Mouse (Mus musculus) adrenal gland, adult (tissue): ENCODE results near the gene Irx3.

Experiments used
- DNase-seq, 2 experiments: peaks; one replicate each; pipeline ENCODE4 v3.0.0; 2022 to 2023; ENCODE audit warnings: low spot score in 1 of 2; ENCODE audit not compliant: inconsistent age in 2 of 2

The Irx3 gene

DNA sequence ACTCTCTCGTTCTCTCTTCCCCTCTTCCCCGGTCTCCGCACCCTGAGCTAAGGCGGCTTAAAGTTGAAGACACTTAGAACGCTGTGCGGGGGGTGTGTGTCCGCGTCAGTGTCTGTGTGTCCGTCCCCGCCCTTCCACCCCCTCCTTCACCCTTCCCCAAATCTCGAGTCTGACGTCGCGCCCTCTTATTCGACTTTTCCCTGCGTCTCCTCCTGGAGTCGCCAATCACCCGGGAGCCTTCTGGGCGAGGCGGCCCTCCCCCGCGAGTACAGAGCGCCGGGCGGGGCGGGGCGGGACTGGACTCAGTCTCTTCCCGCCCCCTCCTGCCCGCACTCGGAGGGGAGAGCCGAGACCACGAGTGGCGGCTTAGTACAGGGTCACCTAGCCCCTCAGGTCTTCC lies at the start of gene Irx3:
TSS of gene Irx3 (minus strand) at position 229 of the 400 bp plus-strand sequence.
- DNase-seq, result peak in 1 of 2 experiments; percentile 88

DNA sequence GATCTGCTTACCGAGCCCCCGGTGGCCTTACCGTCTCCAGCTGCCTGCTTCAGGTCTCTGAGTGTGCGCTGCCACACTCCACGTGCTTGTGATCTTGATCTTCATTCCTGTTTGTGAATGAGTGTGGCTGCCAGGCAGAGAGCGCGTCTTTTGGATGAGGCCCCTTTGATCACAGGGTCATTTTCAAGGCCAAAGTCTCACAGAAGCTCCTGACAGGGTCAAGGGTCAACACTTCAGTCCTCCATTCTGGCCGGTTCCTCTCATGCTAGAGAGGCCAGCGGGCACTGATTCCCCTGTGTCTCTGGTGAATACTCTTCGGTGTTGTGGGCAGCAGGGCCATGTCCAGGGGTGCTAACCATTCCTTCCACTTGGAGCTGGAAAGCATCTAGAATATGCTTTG lies 49.5 kb upstream of the Irx3 start:
- DNase-seq, result no peak

DNA sequence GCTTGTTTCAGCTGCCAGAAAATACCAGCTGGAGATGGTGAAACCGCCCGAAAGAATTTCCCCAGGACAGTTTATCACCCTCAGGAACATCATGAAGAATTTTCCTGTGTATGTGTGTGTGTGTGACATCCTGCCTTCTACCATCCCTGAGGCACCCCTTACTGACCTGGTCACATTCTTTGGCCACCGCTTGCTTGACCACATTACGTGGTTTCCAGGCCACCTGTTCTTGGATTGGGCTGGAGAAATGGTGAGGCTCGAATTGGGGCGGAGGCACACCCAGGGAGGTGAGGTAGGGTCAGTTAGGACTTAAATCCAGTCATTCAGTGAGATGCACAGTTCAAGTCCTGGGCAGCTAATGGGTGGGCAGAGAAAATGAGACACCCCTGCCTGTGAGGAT lies 48.1 kb upstream of the Irx3 start:
- no peak for DNase-seq

DNA sequence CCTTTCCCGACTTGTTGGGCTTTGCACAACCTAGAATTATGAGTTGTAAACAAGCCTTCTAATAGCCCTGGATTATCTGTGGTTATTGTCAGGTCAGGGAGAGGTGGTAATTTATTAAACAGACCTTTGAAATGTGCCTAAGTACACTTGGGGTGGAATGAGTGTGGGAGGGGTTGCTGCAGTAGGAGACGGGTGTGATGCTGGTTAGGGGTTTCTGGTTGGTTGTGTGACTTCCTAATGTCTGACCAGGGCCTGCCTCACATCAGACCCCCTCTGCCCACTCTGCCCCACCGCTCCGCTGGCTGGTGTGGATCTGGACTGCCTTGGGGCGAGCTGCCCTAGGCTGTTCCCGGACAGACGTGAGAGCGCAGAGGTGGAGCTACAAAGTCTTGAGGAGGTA lies 47.7 kb upstream of the Irx3 start:
- DNase-seq, result no peak

DNA sequence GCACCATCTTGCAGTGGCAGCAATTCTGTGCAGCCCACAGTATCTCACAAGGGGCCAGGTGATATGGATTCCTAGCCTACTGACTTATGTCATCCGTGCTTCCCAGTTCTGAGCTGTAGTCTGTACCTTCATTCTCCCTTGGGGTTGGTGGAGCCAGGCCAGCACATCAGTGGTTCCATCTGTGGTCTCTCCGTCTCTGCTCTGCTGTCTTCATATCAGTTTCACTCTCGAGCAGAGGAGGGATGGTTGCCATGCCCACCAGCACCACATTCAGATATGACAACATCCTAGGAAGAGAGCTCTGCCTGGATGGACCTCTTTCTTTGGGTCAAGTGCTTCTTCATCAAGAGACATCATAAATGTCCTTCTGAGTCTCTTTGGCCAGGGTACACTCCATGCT lies 43.8 kb upstream of the Irx3 start:
- DNase-seq, result no peak

DNA sequence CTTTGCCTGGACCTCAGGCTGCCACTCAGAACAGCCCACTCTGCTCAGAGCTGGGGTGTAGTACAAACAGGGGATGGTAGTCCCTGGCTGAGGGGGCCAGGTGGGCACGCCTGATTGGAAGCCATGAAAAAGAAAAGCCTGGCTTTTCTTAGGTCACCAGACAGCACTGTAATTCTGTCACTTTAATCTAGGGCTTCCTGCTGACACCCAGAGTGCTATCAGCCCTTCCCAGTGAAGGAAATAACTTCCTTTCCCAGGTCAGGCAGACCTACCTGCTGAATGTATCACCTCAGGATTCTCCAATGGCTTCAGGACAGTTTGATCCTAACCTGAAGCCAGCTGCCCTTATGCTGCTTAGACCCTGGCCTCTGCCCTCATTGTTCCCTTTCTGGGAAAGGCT lies 35.3 kb upstream of the Irx3 start:
- no peak for DNase-seq

DNA sequence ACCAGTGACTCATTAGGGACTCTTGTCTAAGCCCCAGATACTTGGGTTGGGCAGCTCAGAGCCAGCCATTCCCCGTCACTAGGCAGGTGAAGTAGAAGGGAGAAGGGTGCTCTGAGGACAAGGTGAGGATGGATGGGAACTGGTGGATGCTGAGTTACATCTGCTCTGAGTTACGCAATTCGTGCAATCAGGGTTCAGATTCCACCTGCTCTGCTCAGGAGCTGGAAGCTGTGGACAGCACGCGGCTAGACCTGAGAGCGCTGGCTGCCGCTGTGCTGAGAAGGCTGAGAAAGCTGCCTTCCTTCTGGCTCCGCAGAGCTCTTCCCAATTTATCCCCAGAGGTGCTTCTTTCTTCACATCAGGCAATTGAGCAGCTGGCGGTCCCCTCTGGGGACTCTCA lies 34.8 kb upstream of the Irx3 start:
- DNase-seq, result no peak

DNA sequence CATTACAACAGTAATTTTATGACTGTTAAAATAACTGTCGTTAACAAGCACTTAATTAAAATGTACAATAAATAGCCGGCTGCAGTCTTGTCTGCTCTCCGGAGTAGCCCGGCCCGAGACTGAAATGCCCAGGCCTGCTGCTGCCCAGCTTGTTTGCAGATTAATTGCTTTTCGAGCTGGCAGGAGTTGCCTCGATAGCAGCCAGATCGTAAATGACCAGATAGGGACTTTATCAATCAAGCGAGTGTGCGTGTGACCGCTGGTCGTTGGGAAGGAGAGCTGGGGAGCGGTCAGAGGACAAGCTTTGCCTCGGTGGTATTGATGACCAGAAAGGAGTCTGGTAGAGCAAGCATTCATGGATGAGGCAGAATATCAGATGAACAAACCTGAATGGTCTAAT lies 25.8 kb upstream of the Irx3 start:
- no peak for DNase-seq

DNA sequence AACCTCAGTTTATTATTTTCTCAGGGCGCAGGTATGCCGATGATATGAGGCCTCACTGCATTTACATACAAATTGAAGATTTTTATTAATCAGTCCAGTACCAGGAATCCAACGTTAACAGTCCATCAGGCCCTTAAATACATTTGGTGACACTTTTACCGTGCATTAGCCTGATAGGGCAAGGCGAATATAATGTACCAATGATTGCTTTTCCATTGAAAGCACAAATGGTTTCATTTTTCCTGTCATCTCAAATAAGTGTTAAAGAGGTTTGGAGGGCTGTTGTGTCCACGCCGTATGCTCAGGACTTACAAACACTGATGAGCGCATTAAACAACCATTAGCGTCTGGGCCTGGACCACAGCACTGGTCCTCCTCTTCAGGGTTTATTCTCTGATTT lies 25.3 kb upstream of the Irx3 start:
- no peak for DNase-seq

DNA sequence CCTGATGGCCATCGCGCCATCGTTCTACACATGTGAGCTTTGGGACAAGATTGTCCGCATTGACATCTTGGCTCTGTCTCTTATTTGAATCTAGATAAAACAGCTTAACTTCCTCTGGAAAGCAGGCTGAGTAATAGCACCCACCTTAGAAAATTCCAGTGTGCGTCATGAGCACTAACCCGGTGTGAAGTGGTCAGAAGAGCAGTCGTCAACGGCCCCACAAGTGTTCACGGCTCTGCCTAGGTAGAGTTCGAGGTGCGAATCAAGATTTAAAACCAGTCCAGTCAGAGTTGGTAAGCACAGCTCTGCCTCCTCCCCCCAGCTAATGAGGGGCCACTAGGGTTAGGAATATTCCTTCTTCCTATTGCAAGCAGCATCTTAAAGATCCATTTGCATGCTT lies 21.5 kb upstream of the Irx3 start:
- no peak for DNase-seq

DNA sequence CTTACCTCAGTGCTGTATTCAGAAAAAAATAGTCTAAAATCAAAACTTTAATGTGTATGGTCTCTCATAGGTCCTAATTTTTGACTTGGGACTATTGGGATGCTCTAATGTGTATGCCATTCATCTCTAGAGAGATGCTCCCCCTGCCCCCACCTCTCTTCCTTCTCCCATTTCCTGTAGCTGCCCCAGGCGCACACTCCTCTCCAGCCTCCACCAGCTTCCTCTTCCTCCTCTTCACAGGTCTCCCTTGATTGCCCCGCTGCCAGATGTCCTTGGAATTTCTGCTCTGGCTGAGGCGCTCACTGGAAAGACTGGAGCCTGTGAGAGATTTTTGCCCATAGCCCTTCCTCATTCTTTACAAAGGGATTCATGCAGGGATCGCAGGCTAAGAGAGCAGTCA lies 20.9 kb upstream of the Irx3 start:
- peak in 1 of 2 experiments; percentile 41 for DNase-seq

DNA sequence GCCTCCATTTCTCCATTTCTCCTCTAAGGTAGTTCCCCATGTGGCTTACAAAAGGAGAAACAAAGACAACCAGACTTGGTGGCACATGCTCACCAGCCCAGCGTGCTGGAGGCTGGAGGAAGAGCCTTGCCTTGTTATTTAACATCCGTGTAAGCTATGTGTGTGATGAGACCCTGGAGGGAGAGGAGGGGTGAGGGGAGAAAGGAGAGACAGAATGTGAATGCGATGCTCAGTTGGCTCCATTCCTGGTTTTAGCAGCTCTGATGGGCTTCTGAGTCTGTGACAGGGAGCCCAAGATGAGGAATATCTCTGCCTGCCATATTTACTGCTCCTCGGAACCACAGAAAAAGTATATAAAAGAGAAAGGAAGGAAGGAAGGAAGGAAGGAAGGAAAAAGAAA lies 20.1 kb upstream of the Irx3 start:
- DNase-seq, result no peak

DNA sequence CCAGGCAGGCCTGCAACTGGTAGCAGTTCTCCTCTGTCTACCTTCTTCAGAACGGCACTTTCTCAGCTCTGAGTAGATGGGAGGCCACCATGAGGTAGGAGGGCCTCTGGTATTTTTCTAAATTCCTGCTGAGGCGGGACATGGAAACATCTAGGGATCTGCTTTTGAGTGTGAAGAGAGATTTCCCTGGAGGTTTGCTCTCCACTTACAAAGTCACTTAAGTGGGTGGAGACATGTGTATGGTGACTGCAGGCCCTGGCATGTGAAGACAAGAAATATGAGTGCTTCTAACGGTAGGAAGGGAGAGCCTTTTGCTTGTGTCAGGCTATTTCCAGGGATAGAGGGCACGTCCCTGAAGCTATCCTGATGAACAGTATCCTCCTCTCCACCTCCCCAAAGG lies 17.9 kb upstream of the Irx3 start:
- DNase-seq, result no peak

DNA sequence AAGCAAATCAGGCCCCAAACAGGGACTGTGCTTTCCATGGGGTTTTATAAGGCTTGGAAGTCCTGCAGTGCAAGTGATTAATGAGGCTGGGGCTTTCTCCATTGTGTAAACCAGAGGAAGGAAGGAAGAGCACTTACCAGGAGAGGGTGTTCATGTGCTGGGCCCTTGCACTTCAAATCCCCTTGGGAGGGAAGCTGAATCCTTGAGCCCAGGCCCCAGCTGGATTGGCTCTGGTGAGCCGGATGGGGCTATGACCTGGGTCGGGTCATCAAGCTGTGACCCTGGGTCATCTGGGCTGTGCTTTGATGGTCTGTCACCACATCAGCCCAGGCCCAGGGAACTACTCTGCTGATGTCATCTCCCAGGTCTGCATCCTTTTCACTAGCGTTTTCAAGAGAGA lies 16.9 kb upstream of the Irx3 start:
- peak; percentile 75 to 79 for DNase-seq

DNA sequence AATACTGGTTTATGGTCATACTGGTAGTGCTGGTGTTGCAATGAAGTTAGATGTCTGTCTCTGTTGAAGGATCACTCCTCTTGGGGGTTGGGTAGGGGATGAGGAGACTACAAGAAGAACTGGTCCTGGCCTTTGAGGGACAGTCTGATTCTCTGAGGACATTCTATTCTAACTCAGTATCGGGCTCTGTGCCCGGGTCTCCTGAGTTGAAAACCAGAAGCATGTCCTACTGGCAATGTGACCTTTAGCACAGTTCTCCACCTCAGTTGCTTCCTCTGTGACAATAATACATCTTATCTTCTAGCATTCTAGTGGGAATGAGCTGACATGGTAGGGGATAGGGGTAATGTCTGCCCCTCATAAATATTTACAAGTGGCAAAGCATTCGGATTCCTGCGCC lies 12.2 kb upstream of the Irx3 start:
- no peak for DNase-seq

DNA sequence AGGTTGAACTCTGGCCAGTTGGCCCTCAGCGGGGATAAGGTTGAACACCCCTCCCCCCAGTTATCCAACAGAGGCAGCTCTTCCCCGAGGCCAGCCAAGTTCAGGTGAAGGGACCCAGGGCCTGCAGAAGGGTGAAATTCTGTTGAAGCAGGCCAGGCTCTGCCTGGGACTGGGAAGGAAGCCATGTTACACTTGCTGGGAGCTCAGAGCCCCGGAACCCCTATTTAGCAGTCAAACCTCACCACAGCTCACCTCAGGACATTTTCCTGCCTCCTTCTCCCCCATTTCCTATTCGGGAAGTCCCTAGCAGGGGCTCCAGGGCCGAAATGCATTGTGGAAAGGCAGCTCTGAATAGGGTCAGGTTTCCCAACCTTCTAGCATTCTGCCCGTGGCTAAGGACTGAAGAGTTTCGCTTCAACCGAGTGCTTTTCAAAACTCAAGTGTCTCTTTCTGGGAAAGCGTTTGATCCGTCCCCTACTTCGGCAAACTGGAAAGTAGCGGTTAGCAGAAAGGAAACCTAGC lies 4.9 kb upstream of the Irx3 start:
- no peak for DNase-seq

DNA sequence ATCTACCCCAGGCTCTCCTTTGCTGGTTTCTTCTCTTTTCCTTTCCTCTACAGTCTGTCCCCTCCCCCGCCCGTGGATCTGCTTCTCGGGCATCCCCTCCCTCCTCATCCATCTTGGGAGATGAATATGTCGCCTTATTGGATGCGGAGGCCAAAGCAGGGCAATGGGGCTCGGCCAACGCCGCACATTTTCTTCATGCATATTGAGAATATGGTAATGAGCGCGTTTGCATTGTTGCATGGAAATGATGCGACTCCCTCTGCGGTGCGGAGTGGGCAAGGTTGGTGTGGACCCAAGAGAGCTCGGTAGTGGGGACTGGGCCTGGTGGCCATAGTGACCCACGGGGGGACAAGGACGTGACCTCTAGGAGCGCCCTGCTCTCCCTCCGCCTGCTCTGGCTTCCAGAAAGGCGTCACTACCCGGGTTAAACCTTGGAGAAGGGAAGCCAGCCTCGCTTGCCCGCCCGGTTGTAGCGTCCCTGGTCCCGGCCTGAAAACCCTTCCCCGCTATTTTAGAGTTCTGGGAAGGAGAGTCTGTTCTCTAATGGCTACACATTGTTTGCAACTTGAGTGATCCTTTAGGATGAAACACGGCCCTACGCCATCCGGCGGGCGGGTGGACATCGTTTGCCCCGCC lies 4.3 kb upstream of the Irx3 start:
- DNase-seq, result peak in 1 of 2 experiments; percentile 31

DNA sequence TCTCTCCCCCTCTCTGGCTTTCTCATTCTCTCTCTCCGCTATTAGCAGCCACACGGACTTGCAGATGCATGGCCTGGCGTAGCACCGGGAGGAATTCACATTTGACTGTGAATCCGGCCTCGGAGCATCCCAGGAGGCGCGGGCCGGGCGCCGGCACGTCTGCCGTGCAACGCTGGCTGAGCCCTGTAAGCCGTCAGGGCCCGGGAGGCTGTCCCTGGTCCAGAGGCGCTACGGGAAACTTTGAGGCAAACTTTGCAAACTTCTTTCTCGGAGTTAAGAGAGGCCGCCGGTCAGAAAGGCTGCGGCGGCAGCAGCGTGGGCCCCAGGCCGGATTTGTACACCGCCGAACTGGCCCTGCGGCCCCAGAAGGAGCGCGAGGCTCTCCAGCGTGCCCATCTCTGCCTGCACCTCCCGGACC lies 3.4 kb upstream of the Irx3 start:
- DNase-seq, result peak in 1 of 2 experiments; percentile 63

DNA sequence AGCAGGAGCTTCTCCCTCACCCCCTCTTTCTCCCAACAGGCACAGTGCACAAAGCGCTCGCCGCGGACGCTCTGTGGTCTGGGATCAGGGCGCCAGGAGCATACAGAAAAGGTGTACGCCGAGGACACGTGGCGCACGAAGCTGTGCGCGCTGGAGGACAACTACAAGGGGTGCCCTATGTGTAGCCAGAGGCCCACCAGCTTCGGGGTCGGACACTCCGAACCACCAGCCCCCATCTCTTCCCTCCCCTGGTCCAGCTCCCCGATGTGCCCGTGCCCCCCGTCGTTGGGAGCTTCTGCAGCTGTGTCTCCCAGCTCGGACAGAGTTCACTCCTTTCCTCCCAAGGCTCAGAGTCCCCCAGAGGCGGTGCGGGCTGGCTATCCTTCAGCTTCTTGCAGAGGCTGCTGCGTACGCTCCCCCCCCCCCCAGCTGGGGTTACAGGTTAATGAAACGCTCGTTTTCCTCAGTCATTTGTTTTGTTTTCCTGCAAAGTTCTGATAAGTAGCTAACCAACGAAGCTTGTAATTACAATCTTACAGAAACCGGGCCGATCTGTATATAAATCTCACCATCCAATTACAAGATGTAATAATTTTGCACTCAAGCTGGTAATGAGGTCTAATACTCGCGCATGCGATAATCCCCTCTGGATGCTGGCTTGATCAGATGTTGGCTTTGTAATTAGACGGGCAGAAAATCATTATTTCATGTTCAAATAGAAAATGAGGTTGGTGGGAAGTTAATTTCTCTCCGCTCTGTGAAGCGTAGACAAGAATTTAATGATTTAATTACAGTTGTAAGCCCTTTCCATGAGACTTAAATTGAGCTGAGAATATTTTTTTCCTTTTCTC lies 2.8 kb upstream of the Irx3 start:
- DNase-seq, result peak in 1 of 2 experiments; percentile 29

DNA sequence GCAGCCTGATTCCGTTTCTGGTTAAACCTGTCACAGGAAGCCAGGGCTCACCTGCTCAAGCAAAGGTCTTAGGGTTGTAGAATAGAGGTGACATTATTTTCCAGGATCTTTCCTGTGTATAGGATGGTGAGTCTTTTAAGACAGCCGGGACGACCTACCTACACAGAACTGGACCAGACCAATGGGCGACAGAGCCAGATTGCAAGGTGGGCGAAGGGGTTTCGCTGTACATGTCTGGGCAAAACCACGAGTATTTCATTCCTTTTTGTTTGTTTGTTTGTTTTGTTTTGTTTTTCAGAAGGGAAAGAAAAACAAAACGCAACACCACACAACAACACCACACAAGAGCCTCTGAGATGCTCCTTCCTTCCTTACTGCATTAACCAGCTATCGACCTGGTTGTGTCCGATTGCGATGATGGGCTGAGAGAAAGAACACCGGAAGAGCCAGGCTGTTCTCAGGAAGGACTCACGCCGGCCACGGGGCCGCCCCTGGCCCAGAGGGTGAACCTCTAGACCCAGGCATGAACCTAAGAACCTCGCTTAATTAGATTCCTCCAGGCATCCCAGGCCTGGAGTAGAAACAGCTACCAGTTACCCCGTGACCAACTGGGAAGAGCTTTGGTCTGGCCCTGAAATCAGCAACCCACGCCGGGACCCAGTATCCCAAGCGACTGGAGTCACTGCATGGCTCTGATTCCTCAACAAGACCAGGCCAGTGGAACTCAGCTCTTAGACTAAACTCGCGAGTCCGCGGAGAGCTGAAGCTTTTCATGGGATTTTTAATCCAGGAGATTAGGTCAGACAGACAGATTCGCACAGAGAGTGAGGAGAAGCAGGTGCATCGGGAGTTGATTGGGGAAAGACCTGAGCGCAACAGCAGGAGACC lies 1.9 kb upstream of the Irx3 start:
- peak in 1 of 2 experiments; percentile 29 for DNase-seq
